Mouse (Mus musculus) liver, embryonic 14.5 days (tissue): ENCODE results near the gene Nck1. TPM values are rescaled to one million over a fixed set of nuclear protein-coding genes. Genes with fewer than 3 reads are reported as not detected.

Experiments used
- ATAC-seq: fragments of 200-750 bp; cut with Nextera tagmentation; 2 replicates; pipeline ENCODE4 v1.8.0; 2017; ENCODE audit warnings: moderate number of reproducible peaks, mild to moderate bottlenecking, moderate library complexity; ENCODE audit not compliant: insufficient read depth
- DNase-seq, 3 experiments: peaks; one replicate each; pipeline ENCODE4 v3.0.0-alpha.2; 2012 to 2013; ENCODE audit warnings: low read depth in 3 of 3, low spot score in 3 of 3
- H3K27ac ChIP-seq: fragments of 300-500 bp; sonication (generic); 2 replicates; pipeline ENCODE4 v1.5.1; 2014; ENCODE audit warnings: moderate library complexity, mild to moderate bottlenecking, control low read depth, inconsistent platforms
- H3K27me3 ChIP-seq: fragments of 300-500 bp; sonication (generic); 2 replicates; pipeline ENCODE4 v1.6.1; 2014; ENCODE audit warnings: mild to moderate bottlenecking, low read length, moderate library complexity; ENCODE audit not compliant: control insufficient read depth, insufficient read depth
- H3K36me3 ChIP-seq: fragments of 300-500 bp; sonication (generic); replicated peaks from 2 replicates; pipeline ENCODE4 v1.6.1; 2014; ENCODE audit warnings: low read depth; ENCODE audit not compliant: control insufficient read depth, insufficient read depth
- H3K4me1 ChIP-seq, 2 experiments: fragments of 200-500 bp in 1 of 2; fragments of 300-500 bp in 1 of 2; sonication (generic) in 1 of 2; replicated peaks; 2 replicates each; pipeline ENCODE4 v1.6.1; 2012 to 2014; ENCODE audit warnings: antibody characterized with exemption in 1 of 2, inconsistent platforms in 1 of 2, low read length in 1 of 2; ENCODE audit not compliant: control insufficient read depth in 2 of 2, insufficient read depth in 2 of 2
- H3K4me2 ChIP-seq: fragments of 300-500 bp; sonication (generic); 2 replicates; pipeline ENCODE4 v1.6.1; 2014; ENCODE audit warnings: low read depth, mild to moderate bottlenecking, control low read depth, moderate library complexity
- H3K4me3 ChIP-seq, 2 experiments: fragments of 200-500 bp in 1 of 2; fragments of 300-500 bp in 1 of 2; sonication (generic) in 1 of 2; 2 replicates each; pipeline ENCODE4 v1.5.1; 2012 to 2014; ENCODE audit warnings: low read depth in 2 of 2, low read length in 2 of 2, mild to moderate bottlenecking in 2 of 2, control low read depth in 1 of 2, inconsistent platforms in 1 of 2, moderate library complexity in 1 of 2; ENCODE audit not compliant: insufficient read depth in 1 of 2
- H3K9ac ChIP-seq: fragments of 300-500 bp; sonication (generic); replicated peaks from 2 replicates; pipeline ENCODE4 v1.6.1; 2014; ENCODE audit warnings: mild to moderate bottlenecking, control low read depth, moderate library complexity
- H3K9me3 ChIP-seq: fragments of 300-500 bp; sonication (generic); 2 replicates; pipeline ENCODE4 v1.6.1; 2016; ENCODE audit warnings: low read length, mixed read lengths; ENCODE audit not compliant: control insufficient read depth
- CTCF ChIP-seq: IDR thresholded peaks from 2 replicates; pipeline ENCODE4 v1.5.1; 2016; ENCODE audit warnings: antibody characterized with exemption, low read depth, control low read depth
- EP300 ChIP-seq: IDR thresholded peaks from 2 replicates; pipeline ENCODE4 v1.6.1; 2016; ENCODE audit warnings: antibody characterized with exemption, low read depth
- WGBS: fragments of 180-500 bp; shearing (Covaris S2); extraction: QIAGEN DNeasy Blood & Tissue Kit; methylation state at CpG from one replicate; pipeline ENCODE4 v1.1.7; 2014; ENCODE audit not compliant: insufficient replicate concordance; 5-methylcytosine and 5-hydroxymethylcytosine counted together
- polyA plus RNA-seq, 2 experiments: library from polyadenylated mRNA; depleted of rRNA in 1 of 2; stranded (reverse) in 1 of 2; unstranded in 1 of 2; fragments of >200 nt; fragmentation: Nextera tagmentation in 1 of 2; extraction: Ambion mirVana in 1 of 2; gene quantifications; 2 replicates each; pipeline versions ENCODE4 v1.2.1 to v1.2.3; 2012 to 2014

Gene Nck1
- polyA plus RNA-seq, 2 experiments: 12.9 to 18.3 TPM

DNA sequence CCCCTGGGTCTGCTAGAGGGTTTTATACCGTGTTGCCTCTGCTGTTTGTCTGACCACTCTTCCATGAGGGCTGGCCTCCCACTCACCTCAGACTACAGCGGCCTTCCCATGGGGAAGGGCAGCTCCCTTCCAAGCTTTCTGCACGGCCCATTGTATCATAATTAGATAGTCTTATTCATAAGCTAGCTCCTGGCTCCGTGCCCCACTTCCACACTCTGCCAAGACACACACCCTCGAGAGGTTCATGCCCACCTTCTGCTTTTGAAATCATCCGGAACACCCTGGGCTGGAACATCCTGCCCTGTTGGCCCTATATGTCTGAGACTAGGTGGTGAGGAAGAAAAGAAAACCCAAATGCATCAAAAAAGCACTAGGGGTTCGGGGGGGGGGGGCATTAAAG is 78.3 kb downstream of the Nck1 start:
- Histone ChIP-seq H3K4me1 (no peaks in the 10 kb centered on the region; a peak in 1 of 4 replicates), H3K27ac (no peak overlapping the region), H3K27me3 (no peaks in the 10 kb centered on the region), H3K36me3 (no peaks in the 10 kb centered on the region), H3K9me3 (no peaks in the 10 kb centered on the region), H3K9ac (no peak overlapping the region), H3K4me2 (no peak overlapping the region), H3K4me3 (no peak overlapping the region)
- 69% methylated on average over 7 of the region's 7 CpGs for WGBS
- ATAC-seq: no peak
- no peak for TF ChIP-seq CTCF
- TF ChIP-seq EP300: no peak
- DNase-seq: no peak

DNA sequence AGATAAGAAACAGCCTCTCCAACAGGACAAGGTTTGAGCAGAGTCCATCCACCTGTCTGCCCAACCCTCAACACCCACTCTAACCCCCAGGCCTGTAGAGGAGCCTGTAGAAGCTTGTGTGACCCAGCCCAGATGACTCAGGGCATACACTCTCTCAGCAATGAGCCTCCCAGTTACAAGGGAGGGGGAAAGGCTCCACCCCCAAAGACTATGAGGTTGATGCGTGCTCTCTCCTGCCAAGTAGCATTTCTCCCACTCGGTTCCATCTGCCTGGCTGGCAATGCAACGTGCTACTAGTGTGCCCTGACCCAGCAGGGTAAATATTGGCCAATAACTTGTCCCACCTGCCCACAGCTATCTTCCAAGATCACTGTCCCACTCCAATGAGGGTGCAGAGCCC is 79.2 kb downstream of the Nck1 start:
- WGBS: 73% methylated on average over 3 of the region's 3 CpGs
- Histone ChIP-seq H3K4me2 (no peak overlapping the region), H3K4me3 (no peak overlapping the region), H3K4me1 (no peaks in the 10 kb centered on the region; a peak in 1 of 4 replicates), H3K36me3 (no peaks in the 10 kb centered on the region), H3K9ac (no peak overlapping the region), H3K9me3 (no peaks in the 10 kb centered on the region), H3K27me3 (no peaks in the 10 kb centered on the region), H3K27ac (no peak overlapping the region)
- ATAC-seq (no peak), DNase-seq (no peak)
- TF ChIP-seq EP300: no peak
- TF ChIP-seq CTCF: no peak

DNA sequence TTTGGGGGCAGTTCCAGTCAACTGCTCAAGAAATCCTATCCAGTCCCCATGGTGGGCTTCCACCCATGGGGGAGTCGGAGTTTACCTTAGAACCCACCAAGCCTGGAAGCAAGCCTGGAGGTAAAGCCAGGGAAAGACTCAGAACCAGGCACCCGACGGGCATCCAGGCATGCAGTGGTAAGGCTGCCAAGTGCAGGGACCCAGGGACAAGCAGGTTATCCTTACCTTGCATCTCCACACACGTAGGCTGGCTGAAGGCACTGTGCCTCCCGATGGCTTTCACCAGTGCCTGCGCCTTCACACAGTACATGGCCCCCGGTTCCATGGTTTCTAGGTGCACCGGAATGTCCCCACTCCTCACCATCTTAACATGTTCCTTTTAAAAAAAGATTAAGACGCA is 79.9 kb downstream of the Nck1 start:
- no peak overlapping the region for H3K9ac ChIP-seq
- ATAC-seq (no peak), DNase-seq (no peak)
- no peaks in the 10 kb centered on the region; a peak in 1 of 4 replicates for H3K4me1 ChIP-seq
- no peak overlapping the region for H3K4me2 ChIP-seq
- 82% methylated on average over 9 of the region's 9 CpGs for whole genome bisulfite sequencing
- H3K27me3 ChIP-seq: no peaks in the 10 kb centered on the region
- H3K27ac ChIP-seq: no peak overlapping the region
- no peaks in the 10 kb centered on the region for H3K9me3 ChIP-seq
- no peaks in the 10 kb centered on the region for H3K36me3 ChIP-seq
- no peak overlapping the region for H3K4me3 ChIP-seq
- TF ChIP-seq CTCF (no peak), EP300 (no peak)

DNA sequence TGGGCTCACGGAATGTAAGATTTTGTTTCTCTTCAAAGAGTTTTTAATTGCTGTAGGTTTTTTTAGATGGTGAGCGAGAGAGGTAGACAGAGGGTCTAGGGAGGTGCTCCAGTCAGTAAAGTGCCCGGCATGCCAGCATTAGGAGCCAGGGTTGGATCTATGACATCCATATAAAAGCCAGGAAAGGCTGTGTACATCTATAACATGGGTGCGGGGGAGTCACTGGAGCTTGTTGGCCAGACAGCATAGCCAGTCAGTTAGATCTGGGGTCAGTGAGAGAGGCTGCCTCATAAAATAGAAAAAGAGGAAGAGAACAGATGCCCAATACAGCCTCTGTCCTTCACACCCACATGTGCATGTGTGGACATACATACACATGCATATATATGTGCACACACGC is 80.6 kb downstream of the Nck1 start:
- H3K4me1 ChIP-seq: no peaks in the 10 kb centered on the region; a peak in 1 of 4 replicates
- H3K27me3 ChIP-seq: no peaks in the 10 kb centered on the region
- WGBS: 78% methylated on average over 5 of the region's 5 CpGs
- DNase-seq: no peak
- no peaks in the 10 kb centered on the region for H3K36me3 ChIP-seq
- no peak overlapping the region for H3K9ac ChIP-seq
- H3K4me3 ChIP-seq: no peak overlapping the region
- no peak overlapping the region for H3K4me2 ChIP-seq
- H3K9me3 ChIP-seq: no peaks in the 10 kb centered on the region
- TF ChIP-seq EP300: no peak
- no peak for TF ChIP-seq CTCF
- no peak overlapping the region for H3K27ac ChIP-seq
- no peak for ATAC-seq

DNA sequence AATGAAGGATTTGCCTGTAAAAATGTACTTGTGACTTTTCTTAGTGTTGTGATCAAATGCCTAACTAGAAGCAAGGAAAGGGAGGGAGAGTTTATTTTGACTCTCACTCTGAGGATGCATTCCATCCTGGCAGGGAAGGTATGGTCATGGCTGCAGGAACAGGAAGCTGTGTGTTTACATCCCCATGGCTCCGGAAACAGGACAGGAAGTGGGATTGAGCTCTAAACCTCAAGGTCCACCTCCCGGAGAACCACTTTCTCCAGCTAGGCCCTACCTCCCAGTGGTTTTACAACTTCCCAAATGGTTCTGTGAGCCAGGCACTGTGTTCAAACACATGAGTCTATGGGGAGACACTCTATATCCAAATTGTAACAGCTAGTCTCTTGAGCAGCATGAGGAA is 82.2 kb downstream of the Nck1 start:
- no peaks in the 10 kb centered on the region for H3K27me3 ChIP-seq
- no peak for TF ChIP-seq EP300
- no peak for TF ChIP-seq CTCF
- H3K27ac ChIP-seq: no peak overlapping the region
- no peaks in the 10 kb centered on the region for H3K9me3 ChIP-seq
- no peaks in the 10 kb centered on the region; a peak in 1 of 4 replicates for H3K4me1 ChIP-seq
- no peak for ATAC-seq
- no peak overlapping the region for H3K4me2 ChIP-seq
- no peak overlapping the region for H3K4me3 ChIP-seq
- 28% methylated on average over 2 of the region's 2 CpGs for WGBS
- DNase-seq: no peak
- no peaks in the 10 kb centered on the region for H3K36me3 ChIP-seq
- no peak overlapping the region for H3K9ac ChIP-seq

DNA sequence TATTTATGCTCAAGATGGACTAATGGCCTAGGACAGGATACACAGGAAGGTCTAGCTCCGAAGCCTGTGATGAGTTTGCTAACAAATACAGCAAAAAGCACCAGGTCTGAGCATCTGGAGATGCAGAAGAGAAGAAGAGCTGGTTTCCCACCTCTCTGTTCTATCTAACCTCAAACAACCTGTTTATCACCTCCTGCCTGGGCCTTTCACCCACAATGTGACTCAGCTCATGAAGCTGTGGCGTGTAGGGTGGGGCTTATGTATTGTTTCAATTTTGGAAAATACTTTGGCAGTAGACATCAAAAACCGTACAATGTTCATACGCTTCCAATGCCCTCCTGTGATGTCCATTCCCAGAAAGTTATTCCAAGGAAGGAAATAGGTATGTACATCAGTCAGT is 83.8 kb downstream of the Nck1 start:
- no peak overlapping the region for H3K4me2 ChIP-seq
- no peaks in the 10 kb centered on the region for H3K36me3 ChIP-seq
- H3K27ac ChIP-seq: no peak overlapping the region
- H3K27me3 ChIP-seq: no peaks in the 10 kb centered on the region
- H3K4me1 ChIP-seq: no peaks in the 10 kb centered on the region; a peak in 1 of 4 replicates
- WGBS: 61% methylated on average over 4 of the region's 4 CpGs
- ATAC-seq: no peak
- no peak for DNase-seq
- H3K4me3 ChIP-seq: no peak overlapping the region
- no peak overlapping the region for H3K9ac ChIP-seq
- no peak for TF ChIP-seq CTCF
- TF ChIP-seq EP300: no peak
- H3K9me3 ChIP-seq: no peaks in the 10 kb centered on the region
